Mouse (Mus musculus): ENCODE measurements at regions not wholly inside any gene's neighbourhood (a gene's known extent, or its start where the extent isn't known, plus 50 kb on each side); places are given as distances from the start of the nearest gene placed in this dataset.

GRCm38 (mm10) chr1:137636947-137637346 lies 538.6 kb downstream of the Ptprc start:
- DNase-seq (ENCODE audit: low read depth, low spot score): no peak

- DNase-seq (ENCODE audit: low read depth, low spot score): no peak
Measured at GRCm38 (mm10) chr1:137636321-137636944, 539.1 kb downstream of the Ptprc start.

GRCm38 (mm10) chr1:137635781-137636180 lies 539.7 kb downstream of the Ptprc start:
- no peak for DNase-seq (ENCODE audit: low read depth, low spot score)

GRCm38 (mm10) chr1:137631546-137631945 lies 544.0 kb downstream of the Ptprc start:
- DNase-seq (ENCODE audit: low read depth, low spot score): no peak

GRCm38 (mm10) chr1:137620672-137621071 lies 554.8 kb downstream of the Ptprc start:
- no peak for DNase-seq (ENCODE audit: low read depth, low spot score)

GRCm38 (mm10) chr1:137618231-137618630 lies 557.3 kb downstream of the Ptprc start:
- no peak for DNase-seq (ENCODE audit: low read depth, low spot score)

GRCm38 (mm10) chr1:137617513-137617912 lies 558.0 kb downstream of the Ptprc start:
- DNase-seq (ENCODE audit: low read depth, low spot score): no peak

- no peak for DNase-seq (ENCODE audit: low read depth, low spot score)
Measured at GRCm38 (mm10) chr1:137606716-137607115, 568.8 kb downstream of the Ptprc start.

GRCm38 (mm10) chr1:137605890-137606663 lies 569.4 kb downstream of the Ptprc start:
- DNase-seq (ENCODE audit: low read depth, low spot score): no peak

GRCm38 (mm10) chr1:137593732-137594131 lies 581.8 kb downstream of the Ptprc start:
- DNase-seq (ENCODE audit: low read depth, low spot score): no peak

- no peak for DNase-seq (ENCODE audit: low read depth, low spot score)
Measured at GRCm38 (mm10) chr1:137591891-137592290, 583.6 kb downstream of the Ptprc start.

GRCm38 (mm10) chr1:137591295-137591694 lies 584.2 kb downstream of the Ptprc start:
- DNase-seq (ENCODE audit: low read depth, low spot score): no peak

- DNase-seq (ENCODE audit: low read depth, low spot score): no peak
Measured at GRCm38 (mm10) chr1:137588304-137589300, 586.9 kb downstream of the Ptprc start.

GRCm38 (mm10) chr1:137587481-137588228 lies 587.9 kb downstream of the Ptprc start:
- DNase-seq (ENCODE audit: low read depth, low spot score): no peak

- DNase-seq (ENCODE audit: low read depth, low spot score): no peak
Measured at GRCm38 (mm10) chr1:137584696-137585095, 590.8 kb downstream of the Ptprc start.

GRCm38 (mm10) chr1:137584104-137584675 lies 591.3 kb downstream of the Ptprc start:
- DNase-seq (ENCODE audit: low read depth, low spot score): no peak

- DNase-seq (ENCODE audit: low read depth, low spot score): no peak
Measured at GRCm38 (mm10) chr1:137577639-137578038, 597.9 kb downstream of the Ptprc start.

- no peak for DNase-seq (ENCODE audit: low read depth, low spot score)
Measured at GRCm38 (mm10) chr1:137576174-137576573, 599.3 kb downstream of the Ptprc start.

GRCm38 (mm10) chr1:137575380-137575779 lies 600.1 kb downstream of the Ptprc start:
- DNase-seq (ENCODE audit: low read depth, low spot score): no peak

- DNase-seq (ENCODE audit: low read depth, low spot score): no peak
Measured at GRCm38 (mm10) chr1:137571905-137572865, 603.3 kb downstream of the Ptprc start.

Measured in c-Kit-negative CD71-positive TER-119-positive erythroid progenitor cells, embryonic 14.5 days (primary cell).